Mouse (Mus musculus) cortical plate, adult 2 months (tissue): ENCODE results near the gene Pnpla5. TPM values are rescaled to one million over a fixed set of nuclear protein-coding genes. Genes with fewer than 3 reads are reported as not detected.

Experiments used
- H3K27ac ChIP-seq: fragments of 200-500 bp; 2 replicates; pipeline ENCODE4 v1.5.1; 2012; ENCODE audit warnings: low read length, control low read depth, inconsistent platforms; ENCODE audit not compliant: insufficient read depth
- H3K4me1 ChIP-seq: fragments of 200-500 bp; 2 replicates; pipeline ENCODE4 v1.6.1; 2011; ENCODE audit warnings: low read length; ENCODE audit not compliant: control insufficient read depth, insufficient read depth
- H3K4me3 ChIP-seq: fragments of 200-500 bp; 2 replicates; pipeline ENCODE4 v1.5.1; 2011; ENCODE audit warnings: mild to moderate bottlenecking, low read length, control low read depth; ENCODE audit not compliant: insufficient read depth
- CTCF ChIP-seq: fragments of 200-500 bp; IDR thresholded peaks from 2 replicates; pipeline ENCODE4 v1.5.1; 2011; ENCODE audit warnings: mild to moderate bottlenecking, control low read depth, low read length; ENCODE audit not compliant: insufficient read depth; ENCODE audit errors: extremely low read depth
- POLR2A ChIP-seq: fragments of 200-500 bp; IDR thresholded peaks from 2 replicates; pipeline ENCODE4 v1.6.1; 2011; ENCODE audit warnings: mild to moderate bottlenecking, low read length, control low read depth; ENCODE audit not compliant: insufficient read depth; ENCODE audit errors: extremely low read depth
- polyA plus RNA-seq: library from polyadenylated mRNA; depleted of rRNA; stranded (reverse); fragments of >200 nt; gene quantifications from 2 replicates; pipeline ENCODE4 v1.2.3, GENCODE M21; 2012

The Pnpla5 gene
- polyA plus RNA-seq, 1 experiment: not detected

- no peak overlapping the region for H3K27ac ChIP-seq
Observed at GRCm38 (mm10) chr15:84140109-84140508, 17.1 kb upstream of the Pnpla5 start.

GRCm38 (mm10) chr15:84139592-84140005 is 16.6 kb upstream of the Pnpla5 start:
- TF ChIP-seq POLR2A (no peak), CTCF (no peak)
- no peak overlapping the region for H3K27ac ChIP-seq
- no peaks in the 10 kb centered on the region for H3K4me1 ChIP-seq
- no peak overlapping the region for H3K4me3 ChIP-seq

More at GRCm38 (mm10) chr15:84140109-84140508, 17.1 kb upstream of the Pnpla5 start:
- TF ChIP-seq POLR2A (no peak), CTCF (no peak)
- H3K4me3 ChIP-seq: no peak overlapping the region
- H3K4me1 ChIP-seq: no peaks in the 10 kb centered on the region

- Histone ChIP-seq H3K4me3 (no peak overlapping the region), H3K27ac (no peak overlapping the region), H3K4me1 (no peaks in the 10 kb centered on the region)
- TF ChIP-seq POLR2A (no peak), CTCF (no peak)
Observed at GRCm38 (mm10) chr15:84136473-84137415, 13.8 kb upstream of the Pnpla5 start.

GRCm38 (mm10) chr15:84135472-84135871 is 12.5 kb upstream of the Pnpla5 start:
- H3K27ac ChIP-seq: no peak overlapping the region
- no peak overlapping the region for H3K4me3 ChIP-seq
- TF ChIP-seq POLR2A (no peak), CTCF (peak; percentile 45)
- H3K4me1 ChIP-seq: no peaks in the 10 kb centered on the region

- no peak for TF ChIP-seq POLR2A
- TF ChIP-seq CTCF: no peak
- no peak overlapping the region for H3K27ac ChIP-seq
- no peaks in the 10 kb centered on the region for H3K4me1 ChIP-seq
- H3K4me3 ChIP-seq: no peak overlapping the region
Observed at GRCm38 (mm10) chr15:84133440-84133839, 10.5 kb upstream of the Pnpla5 start.

GRCm38 (mm10) chr15:84131971-84132370 is 9.0 kb upstream of the Pnpla5 start:
- no peak for TF ChIP-seq CTCF
- H3K27ac ChIP-seq: no peak overlapping the region
- no peak overlapping the region for H3K4me3 ChIP-seq
- no peaks in the 10 kb centered on the region for H3K4me1 ChIP-seq

- Histone ChIP-seq H3K27ac (no peak overlapping the region), H3K4me1 (no peaks in the 10 kb centered on the region), H3K4me3 (no peak overlapping the region)
- no peak for TF ChIP-seq POLR2A
- no peak for TF ChIP-seq CTCF
Observed at GRCm38 (mm10) chr15:84131096-84131786, 8.3 kb upstream of the Pnpla5 start.

GRCm38 (mm10) chr15:84126871-84127270 is 3.9 kb upstream of the Pnpla5 start:
- TF ChIP-seq CTCF (no peak), POLR2A (no peak)
- Histone ChIP-seq H3K27ac (no peak overlapping the region), H3K4me1 (no peaks in the 10 kb centered on the region), H3K4me3 (no peak overlapping the region)

- TF ChIP-seq POLR2A (no peak), CTCF (no peak)
- Histone ChIP-seq H3K4me1 (no peaks in the 10 kb centered on the region), H3K27ac (no peak overlapping the region), H3K4me3 (no peak overlapping the region)
Observed at GRCm38 (mm10) chr15:84126447-84126846, 3.5 kb upstream of the Pnpla5 start.
